Mouse (Mus musculus) embryonic facial prominence, embryonic 14.5 days (tissue): ENCODE results near the gene Kcnq4. TPM values are rescaled to one million over a fixed set of nuclear protein-coding genes. Genes with fewer than 3 reads are reported as not detected.

Experiments used
- ATAC-seq: fragments of 200-750 bp; cut with Nextera tagmentation; 2 replicates; pipeline ENCODE4 v1.8.0; 2017; ENCODE audit warnings: low read depth, moderate number of reproducible peaks, moderate TSS enrichment
- DNase-seq: peaks from one replicate; pipeline ENCODE4 v3.0.0-alpha.2; 2015; ENCODE audit warnings: low spot score
- H3K27ac ChIP-seq: fragments of 300-500 bp; sonication (generic); replicated peaks from 2 replicates; pipeline ENCODE4 v1.5.1; 2014; ENCODE audit warnings: low read depth, mild to moderate bottlenecking, low read length, moderate library complexity
- H3K27me3 ChIP-seq: fragments of 300-500 bp; sonication (generic); replicated peaks from 2 replicates; pipeline ENCODE4 v1.6.1; 2014; ENCODE audit warnings: low read length; ENCODE audit not compliant: control insufficient read depth, insufficient read depth
- H3K36me3 ChIP-seq: fragments of 300-500 bp; sonication (generic); 2 replicates; pipeline ENCODE4 v1.6.1; 2014; ENCODE audit warnings: low read length, mixed read lengths; ENCODE audit not compliant: control insufficient read depth, insufficient read depth
- H3K4me1 ChIP-seq: fragments of 300-500 bp; sonication (generic); 2 replicates; pipeline ENCODE4 v1.6.1; 2014; ENCODE audit warnings: antibody characterized with exemption, low read length; ENCODE audit not compliant: control insufficient read depth, insufficient read depth
- H3K4me2 ChIP-seq: fragments of 300-500 bp; sonication (generic); 2 replicates; pipeline ENCODE4 v1.6.1; 2014; ENCODE audit warnings: low read depth, mild to moderate bottlenecking, low read length, moderate library complexity, mixed read lengths
- H3K4me3 ChIP-seq: fragments of 300-500 bp; sonication (generic); 2 replicates; pipeline ENCODE4 v1.5.1; 2014; ENCODE audit warnings: low read depth, mild to moderate bottlenecking, low read length
- H3K9ac ChIP-seq: fragments of 300-500 bp; sonication (generic); 2 replicates; pipeline ENCODE4 v1.6.1; 2014; ENCODE audit warnings: low read depth, mild to moderate bottlenecking, low read length, moderate library complexity, mixed read lengths
- H3K9me3 ChIP-seq: fragments of 300-500 bp; sonication (generic); 2 replicates; pipeline ENCODE4 v1.6.1; 2016; ENCODE audit warnings: low read length; ENCODE audit not compliant: control insufficient read depth
- WGBS: fragments of 180-500 bp; shearing (Covaris S2); extraction: QIAGEN DNeasy Blood & Tissue Kit; methylation state at CpG from one replicate; pipeline ENCODE4 v1.1.7; 2014; 5-methylcytosine and 5-hydroxymethylcytosine counted together
- polyA plus RNA-seq: library from polyadenylated mRNA; unstranded; fragments of >200 nt; fragmentation: Nextera tagmentation; extraction: Ambion mirVana; gene quantifications from 2 replicates; pipeline ENCODE4 v1.2.1, GENCODE M21; 2014

Kcnq4 gene
- polyA plus RNA-seq, 1 experiment from 2014 or later: 3.2 TPM

DNA sequence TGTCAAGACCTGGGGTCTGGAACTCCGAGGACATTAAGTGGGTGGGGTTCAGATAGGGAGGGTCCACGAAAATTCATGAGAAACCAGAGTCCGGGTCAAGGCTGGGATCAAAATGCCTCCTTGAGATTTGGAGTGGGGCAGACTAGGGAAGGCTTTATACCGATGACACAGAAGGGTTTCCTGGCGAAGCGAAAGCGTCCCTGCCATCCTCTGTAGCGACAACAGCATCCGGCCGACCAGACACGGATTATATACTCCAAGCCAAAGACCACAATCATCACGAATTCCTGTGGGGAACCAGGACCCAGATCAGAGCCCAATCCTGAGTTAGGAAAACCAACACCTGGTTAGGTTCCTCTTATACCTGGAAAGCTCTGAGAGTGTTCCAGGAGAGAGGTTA is 31.6 kb downstream of the Kcnq4 start:
- Histone ChIP-seq H3K27ac (no peak overlapping the region), H3K27me3 (no peaks in the 10 kb centered on the region), H3K4me1 (peaks cover 11% of the 10 kb centered on the region), H3K36me3 (no peaks in the 10 kb centered on the region), H3K9me3 (no peaks in the 10 kb centered on the region), H3K4me2 (peak overlapping the region; percentile 82), H3K9ac (peak overlapping the region; percentile 54; the same call in 1 of the 2 replicates), H3K4me3 (peak overlapping the region; percentile 40)
- 23% methylated on average over 12 of the region's 12 CpGs for WGBS
- DNase-seq (no peak), ATAC-seq (no peak)

DNA sequence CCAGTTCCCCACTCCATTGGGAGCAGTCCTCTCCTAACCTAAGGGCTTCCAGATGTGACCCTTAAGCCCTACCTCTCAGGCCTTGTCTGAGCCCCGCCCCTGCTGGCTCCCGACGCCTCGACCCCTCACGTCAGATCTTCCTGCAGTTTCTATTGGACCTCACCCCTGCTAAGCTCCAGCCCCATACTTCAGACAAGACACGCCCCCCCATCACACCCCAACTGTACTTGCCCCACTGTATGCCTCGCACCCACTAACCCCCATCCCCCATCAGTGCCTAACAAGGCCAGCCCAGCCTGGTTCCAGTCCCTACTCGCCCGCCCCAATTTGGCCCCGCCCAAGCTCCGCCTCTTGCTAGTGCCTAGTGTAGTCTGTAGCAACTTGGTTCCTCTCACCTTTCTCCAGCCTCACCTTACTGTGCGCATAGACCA is 32.3 kb downstream of the Kcnq4 start:
- Histone ChIP-seq H3K4me2 (peak overlapping the region; percentile 82), H3K27ac (no peak overlapping the region), H3K27me3 (no peaks in the 10 kb centered on the region), H3K9me3 (no peaks in the 10 kb centered on the region), H3K4me3 (peak overlapping the region; percentile 40), H3K9ac (peak overlapping the region; percentile 54), H3K4me1 (peaks cover 11% of the 10 kb centered on the region), H3K36me3 (no peaks in the 10 kb centered on the region)
- 3% methylated on average over 12 of the region's 12 CpGs for WGBS
- ATAC-seq (peak; percentile 85), DNase-seq (peak; percentile 88)

- no peaks in the 10 kb centered on the region for H3K9me3 ChIP-seq
- H3K36me3 ChIP-seq: no peaks in the 10 kb centered on the region
- H3K27me3 ChIP-seq: no peaks in the 10 kb centered on the region
- peaks cover 11% of the 10 kb centered on the region; the same call in 1 of the 2 replicates for H3K4me1 ChIP-seq
- ATAC-seq: no peak
- DNase-seq: no peak
- no peak overlapping the region for H3K9ac ChIP-seq
- no peak overlapping the region for H3K27ac ChIP-seq
- H3K4me2 ChIP-seq: no peak overlapping the region
- no peak overlapping the region for H3K4me3 ChIP-seq
- 82% methylated on average over 5 of the region's 6 CpGs for WGBS
Measured at GRCm38 (mm10) chr4:120713856-120714497, 34.4 kb downstream of the Kcnq4 start.

DNA sequence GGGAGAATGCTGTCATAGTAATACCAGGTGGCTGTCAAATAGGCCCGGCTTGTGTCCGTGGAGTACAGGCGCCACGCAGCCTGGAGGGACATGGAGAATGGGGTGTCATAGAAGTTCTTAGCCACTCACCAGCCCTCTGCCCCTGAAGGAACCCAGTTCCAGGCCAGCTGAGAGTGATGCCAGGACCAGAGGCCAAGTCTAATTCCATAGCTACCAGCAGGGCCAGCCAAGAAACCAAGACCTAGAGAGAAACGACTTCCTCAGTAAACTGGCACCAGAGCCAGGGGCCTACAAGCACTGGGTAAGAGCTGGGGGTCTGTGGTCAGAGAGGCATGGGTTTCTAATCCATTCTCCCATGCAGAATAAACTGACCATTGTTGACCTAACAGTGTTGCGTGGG is 35.4 kb downstream of the Kcnq4 start:
- Histone ChIP-seq H3K36me3 (no peaks in the 10 kb centered on the region), H3K27ac (no peak overlapping the region), H3K9me3 (no peaks in the 10 kb centered on the region), H3K4me1 (peaks cover 11% of the 10 kb centered on the region; the same call in 1 of the 2 replicates), H3K4me3 (no peak overlapping the region), H3K27me3 (no peaks in the 10 kb centered on the region), H3K4me2 (no peak overlapping the region), H3K9ac (no peak overlapping the region)
- WGBS: 89% methylated on average over 6 of the region's 6 CpGs
- ATAC-seq (no peak), DNase-seq (no peak)

- WGBS: 60% methylated on average over 12 of the region's 12 CpGs
Measured at GRCm38 (mm10) chr4:120712236-120712635, 36.2 kb downstream of the Kcnq4 start.

GRCm38 (mm10) chr4:120702511-120702910 is 45.9 kb downstream of the Kcnq4 start:
- no peak overlapping the region for H3K4me2 ChIP-seq
- H3K27me3 ChIP-seq: peaks cover 15% of the 10 kb centered on the region
- H3K4me1 ChIP-seq: no peaks in the 10 kb centered on the region
- no peak for ATAC-seq
- no peak overlapping the region for H3K4me3 ChIP-seq
- 92% methylated on average over 2 of the region's 2 CpGs for WGBS
- H3K36me3 ChIP-seq: no peaks in the 10 kb centered on the region
- H3K9ac ChIP-seq: no peak overlapping the region
- H3K27ac ChIP-seq: no peak overlapping the region
- no peaks in the 10 kb centered on the region for H3K9me3 ChIP-seq
- DNase-seq: no peak

More at GRCm38 (mm10) chr4:120712236-120712635, 36.2 kb downstream of the Kcnq4 start:
- H3K27ac ChIP-seq: no peak overlapping the region
- no peak overlapping the region for H3K4me3 ChIP-seq
- no peak overlapping the region for H3K9ac ChIP-seq
- ATAC-seq (no peak), DNase-seq (peak; percentile 33)
- no peaks in the 10 kb centered on the region for H3K9me3 ChIP-seq
- H3K36me3 ChIP-seq: no peaks in the 10 kb centered on the region
- H3K4me1 ChIP-seq: peaks cover 11% of the 10 kb centered on the region; the same call in 1 of the 2 replicates
- no peaks in the 10 kb centered on the region for H3K27me3 ChIP-seq
- no peak overlapping the region for H3K4me2 ChIP-seq

DNA sequence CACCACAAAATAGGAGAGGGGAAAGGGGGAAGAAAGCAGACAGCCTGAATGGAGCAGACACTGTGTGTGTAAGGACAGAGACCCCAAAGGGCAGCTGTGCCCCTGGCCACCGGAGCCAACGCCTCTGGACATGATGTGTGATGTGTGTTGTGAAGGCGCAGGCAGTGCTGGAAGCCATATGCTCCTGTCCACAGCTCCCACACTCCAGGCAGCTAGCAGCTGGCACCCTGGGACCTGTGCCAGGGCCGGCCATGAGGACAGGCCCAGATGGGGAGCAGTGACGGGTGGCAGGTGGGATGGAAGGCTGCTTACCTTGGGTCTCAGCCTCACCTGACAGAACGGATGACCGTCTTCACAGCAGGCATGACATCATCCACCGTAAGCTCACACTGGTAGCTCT is 46.4 kb downstream of the Kcnq4 start:
- H3K9me3 ChIP-seq: no peaks in the 10 kb centered on the region
- H3K27me3 ChIP-seq: peaks cover 19% of the 10 kb centered on the region
- WGBS: 80% methylated on average over 6 of the region's 8 CpGs
- H3K4me1 ChIP-seq: no peaks in the 10 kb centered on the region
- no peaks in the 10 kb centered on the region for H3K36me3 ChIP-seq
- DNase-seq (no peak), ATAC-seq (no peak)
- H3K27ac ChIP-seq: no peak overlapping the region
- H3K9ac ChIP-seq: no peak overlapping the region
- H3K4me2 ChIP-seq: no peak overlapping the region
- H3K4me3 ChIP-seq: no peak overlapping the region

DNA sequence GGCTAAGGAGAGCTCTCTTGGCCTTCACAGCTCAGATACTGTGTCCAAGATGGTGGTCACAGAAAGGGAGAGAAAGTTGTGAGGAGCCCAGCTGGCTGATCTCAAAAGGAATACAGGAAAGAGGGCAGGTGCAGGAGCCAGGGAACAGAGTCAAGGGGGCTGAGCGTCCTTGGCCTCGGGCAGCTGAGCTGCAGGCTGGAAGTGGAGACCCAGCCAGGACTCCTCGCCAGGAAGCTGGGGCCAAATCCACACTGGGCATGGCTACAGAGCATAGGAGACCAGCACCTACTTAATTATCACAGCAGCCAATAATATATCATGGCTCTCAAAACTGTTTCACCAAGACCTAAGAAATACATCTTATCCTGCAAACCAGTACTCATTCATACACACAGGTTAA is 47.2 kb downstream of the Kcnq4 start:
- 83% methylated on average over 3 of the region's 3 CpGs for WGBS
- no peaks in the 10 kb centered on the region for H3K36me3 ChIP-seq
- no peak for DNase-seq

More for the DNA sequence above, 47.2 kb downstream of the Kcnq4 start:
- no peak overlapping the region for H3K4me2 ChIP-seq
- H3K9ac ChIP-seq: no peak overlapping the region
- H3K27ac ChIP-seq: no peak overlapping the region
- peaks cover 19% of the 10 kb centered on the region for H3K27me3 ChIP-seq
- H3K9me3 ChIP-seq: no peaks in the 10 kb centered on the region
- no peak for ATAC-seq
- no peak overlapping the region for H3K4me3 ChIP-seq
- H3K4me1 ChIP-seq: no peaks in the 10 kb centered on the region
